13 mouse cellular contexts compared by ENCODE assay signal in genomic region chr11:43958241-43958975, GRCm38 (mm10). TPM values are rescaled to one million over a fixed set of nuclear protein-coding genes. Genes with fewer than 3 reads are reported as not detected.
DNase-seq lines count a peak whose midpoint lies in the region; ATAC-seq lines count a peak whose summit lies in the region.
"Had no signal": no experiment of that assay in that cellular context is flagged by ENCODE, and none has a peak within 500 bp of the region (broad histone marks: within the 10 kb centered on the region; RNA-seq: fewer than 3 reads in every experiment).

No protein-coding gene starts in this region.

- no peaks in the 10 kb centered on the region for H3K9me3 ChIP-seq in limb, embryonic 10.5 days (replicated peaks)
- no peaks in the 10 kb centered on the region for H3K9me3 ChIP-seq in stomach, embryonic 16.5 days (replicated peaks; ENCODE audit: control insufficient read depth, low read length)
- H3K9me3 ChIP-seq in heart, embryonic 12.5 days (replicated peaks) = no peaks in the 10 kb centered on the region
- H3K9me3 ChIP-seq: forebrain, embryonic 10.5 days; heart, embryonic 10.5 days; midbrain, embryonic 12.5 days had no signal

- DNase-seq in cerebellum, postnatal 25 days = peak; percentile 24 to 39
- no peak for DNase-seq in cerebellum, adult 11-12 months
- DNase-seq in ovary, postnatal 36 days (ENCODE audit: low spot score) = peak; percentile 27
- no peak for DNase-seq in ovary, postnatal 14 days (ENCODE audit: low spot score)
- peak; percentile 32 for DNase-seq in limb, embryonic 10.5 days (ENCODE audit: low spot score)
- no peak for DNase-seq in right cerebral cortex, postnatal 14 days
- DNase-seq: cerebellum, adult 9-11 months had no signal

- H3K27me3 ChIP-seq in limb, embryonic 10.5 days (ENCODE audit: low read depth, poor library complexity, severe bottlenecking) = no peaks in the 10 kb centered on the region
- H3K27me3 ChIP-seq in stomach, embryonic 16.5 days (ENCODE audit: control insufficient read depth, insufficient read depth, low read length) = no peaks in the 10 kb centered on the region
- no peaks in the 10 kb centered on the region for H3K27me3 ChIP-seq in heart, embryonic 12.5 days (replicated peaks)
- H3K27me3 ChIP-seq: midbrain, embryonic 12.5 days had no signal

- H3K4me1 ChIP-seq in limb, embryonic 10.5 days = peaks cover 14% of the 10 kb centered on the region
- no peaks in the 10 kb centered on the region for H3K4me1 ChIP-seq in stomach, embryonic 16.5 days (ENCODE audit: control insufficient read depth, insufficient read depth, low read length)
- 0 out of 2 replicates have a peak, but pooled peaks cover 2% of the 10 kb centered on the region for H3K4me1 ChIP-seq in heart, embryonic 12.5 days (replicated peaks)
- H3K4me1 ChIP-seq: heart, embryonic 10.5 days; midbrain, embryonic 12.5 days had no signal

- H3K4me2 ChIP-seq in stomach, embryonic 16.5 days (ENCODE audit: low read depth, low read length) = no peak overlapping the region
- no peak overlapping the region for H3K4me2 ChIP-seq in heart, embryonic 12.5 days
- H3K4me2 ChIP-seq: midbrain, embryonic 12.5 days had no signal

- H3K9ac ChIP-seq in stomach, embryonic 16.5 days (ENCODE audit: low read length) = no peak overlapping the region
- H3K9ac ChIP-seq in heart, embryonic 12.5 days = no peak overlapping the region
- H3K9ac ChIP-seq: midbrain, embryonic 12.5 days had no signal

- H3K27ac ChIP-seq in limb, embryonic 10.5 days = peak overlapping the region; percentile 62
- H3K27ac ChIP-seq in stomach, embryonic 16.5 days (ENCODE audit: low read length) = no peak overlapping the region
- no peak overlapping the region for H3K27ac ChIP-seq in heart, embryonic 12.5 days (ENCODE audit: poor library complexity, severe bottlenecking)
- H3K27ac ChIP-seq: forebrain, embryonic 10.5 days; heart, embryonic 10.5 days; hindbrain, postnatal 0 days; midbrain, embryonic 12.5 days had no signal

- no peaks in the 10 kb centered on the region for H3K36me3 ChIP-seq in limb, embryonic 10.5 days
- no peaks in the 10 kb centered on the region for H3K36me3 ChIP-seq in stomach, embryonic 16.5 days (ENCODE audit: control insufficient read depth, insufficient read depth, low read length)
- no peaks in the 10 kb centered on the region for H3K36me3 ChIP-seq in heart, embryonic 12.5 days
- H3K36me3 ChIP-seq: forebrain, embryonic 10.5 days; heart, embryonic 10.5 days; midbrain, embryonic 12.5 days had no signal

- WGBS in limb, embryonic 10.5 days = 24% methylated on average over 3 of the region's 3 CpGs
- WGBS in stomach, embryonic 16.5 days = 61% methylated on average over 3 of the region's 3 CpGs
- WGBS in heart, embryonic 12.5 days = 43% methylated on average over 3 of the region's 3 CpGs

- peak; percentile 53; the same call in 1 of the 2 replicates for ATAC-seq in stomach, embryonic 16.5 days (ENCODE audit: insufficient read depth, low FRiP score)
- ATAC-seq in heart, embryonic 12.5 days (ENCODE audit: insufficient number of reproducible peaks, low FRiP score) = no peak
- ATAC-seq: hindbrain, postnatal 0 days had no signal

- no peak overlapping the region for H3K4me3 ChIP-seq in limb, embryonic 10.5 days
- no peak overlapping the region for H3K4me3 ChIP-seq in stomach, embryonic 16.5 days (replicated peaks; ENCODE audit: low read length)
- H3K4me3 ChIP-seq in heart, embryonic 12.5 days = no peak overlapping the region
- H3K4me3 ChIP-seq: forebrain, embryonic 10.5 days; heart, embryonic 10.5 days; midbrain, embryonic 12.5 days had no signal

RNA-seq across cellular contexts. Expression of gene Adra1b, which starts 57.4 kb away (rescaled TPM):
- polyA plus RNA-seq in limb, embryonic 10.5 days (2016; fragmentation: Nextera tagmentation; extraction: Ambion mirVana) = 0.04 and 0.09 TPM in 2 replicates
- polyA plus RNA-seq in stomach, embryonic 16.5 days (2015; fragmentation: Nextera tagmentation; extraction: Ambion mirVana) = 0.47 and 0.65 TPM in 2 replicates
- 6.1 and 6.2 TPM in 2 replicates for polyA plus RNA-seq in heart, embryonic 12.5 days (2016; fragmentation: Nextera tagmentation; extraction: Ambion mirVana)

Comparison
In these comparisons a context has a peak if more than half of its experiments do, and no peak if none do; other contexts are left out.
1. DNase-seq: peak in cerebellum, postnatal 25 days (2 of 2), ovary, postnatal 36 days (single experiment) and limb, embryonic 10.5 days (single experiment); none in cerebellum, adult 11-12 months (single experiment), ovary, postnatal 14 days (single experiment) and right cerebral cortex, postnatal 14 days (single experiment).